Mouse (Mus musculus) 416B (cell line): ENCODE results near the gene Dohh.

Experiments
- DNase-seq: peaks from one replicate; pipeline ENCODE4 v3.0.0; 2011; ENCODE audit warnings: low read depth

Gene Dohh

DNA sequence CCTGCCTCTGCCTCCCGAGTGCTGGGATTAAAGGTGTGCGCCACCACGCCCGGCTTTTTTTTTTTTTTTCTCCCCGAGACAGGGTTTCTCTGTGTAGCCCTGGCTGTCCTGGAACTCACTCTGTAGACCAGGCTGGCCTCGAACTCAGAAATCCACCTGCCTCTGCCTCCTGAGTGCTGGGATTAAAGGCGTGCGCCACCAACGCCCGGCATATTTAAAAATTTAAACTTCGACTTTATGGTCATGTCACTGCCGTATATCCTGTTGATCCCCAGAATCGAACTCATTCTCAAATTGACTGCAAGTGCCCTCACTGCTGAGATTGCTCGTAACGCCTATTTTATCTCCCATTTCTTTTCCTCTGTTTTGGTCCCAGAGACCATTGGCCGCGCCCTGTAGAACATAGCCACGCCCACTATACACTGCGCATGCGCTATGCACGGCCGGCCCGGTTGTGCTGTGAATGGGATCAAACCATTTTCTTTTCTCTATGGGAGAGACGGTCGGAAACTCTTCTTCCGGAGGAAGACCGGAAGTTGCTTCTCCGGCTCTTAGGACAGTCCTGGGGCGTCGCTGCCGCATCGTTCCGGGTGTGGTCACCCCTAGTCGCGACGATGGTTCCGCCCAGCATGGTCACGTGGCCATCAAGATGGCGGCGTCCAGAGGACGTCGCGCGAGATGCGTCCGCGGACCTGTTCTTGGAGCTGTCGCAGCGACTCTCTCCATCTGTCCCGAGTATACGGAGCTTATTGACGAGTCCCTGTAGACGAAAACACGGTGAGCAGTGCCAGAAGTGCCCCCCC lies at the start of gene Dohh, which contains the start of gene Gm48551:
Dohh (plus strand) TSS at position 627 of the 803 bp plus-strand sequence.
Gm48551 (plus strand) TSS at position 665 of the 803 bp plus-strand sequence.
- peak; percentile 99 for DNase-seq

DNA sequence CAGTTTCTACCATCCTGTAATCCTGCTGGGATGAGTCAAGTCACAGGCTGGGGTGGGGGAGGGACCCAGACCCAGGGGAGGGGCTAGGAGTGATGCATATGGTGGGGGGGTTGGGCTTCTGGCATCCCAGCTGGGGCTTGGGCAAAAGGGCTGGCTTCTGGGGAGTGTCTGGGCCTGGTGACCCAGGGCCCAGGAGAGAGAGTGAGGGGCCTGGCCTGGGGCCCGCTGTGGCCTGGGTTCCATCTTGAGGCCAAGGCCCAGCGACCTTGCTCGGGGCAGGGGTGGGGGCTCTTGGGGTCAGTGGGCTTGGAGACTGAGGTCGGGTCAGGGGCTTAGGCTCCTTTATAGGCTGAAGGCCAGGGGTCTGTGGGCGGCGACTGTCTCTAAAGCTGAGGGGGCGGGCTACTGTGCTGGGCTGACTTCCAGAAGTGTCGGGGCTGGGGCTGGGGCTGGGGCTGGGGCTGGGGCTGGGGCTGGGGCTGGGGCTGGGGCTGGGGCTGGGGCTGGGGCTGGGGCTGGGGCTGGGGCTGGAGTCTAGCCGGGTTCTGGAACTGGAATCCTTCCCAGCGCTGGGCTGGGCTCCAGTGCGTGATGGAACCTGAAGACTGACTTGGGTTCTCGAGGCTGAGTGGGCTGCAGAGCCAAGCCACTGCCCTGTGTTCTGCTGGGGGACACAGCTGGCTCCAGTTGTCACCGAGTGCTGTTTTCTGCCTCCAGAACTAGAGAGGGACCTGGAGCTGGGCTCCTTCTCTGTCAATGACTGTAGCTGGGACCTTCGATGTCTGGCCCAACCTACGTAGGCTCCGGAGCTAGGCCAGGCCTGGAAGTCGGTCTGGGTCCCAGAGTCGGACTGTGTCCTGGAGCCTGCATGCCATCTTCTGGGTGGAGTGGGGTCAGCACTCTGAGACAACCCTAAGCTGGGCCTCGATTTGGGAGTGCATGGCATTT lies 48.6 kb upstream of the Dohh start:
- no peak for DNase-seq

DNA sequence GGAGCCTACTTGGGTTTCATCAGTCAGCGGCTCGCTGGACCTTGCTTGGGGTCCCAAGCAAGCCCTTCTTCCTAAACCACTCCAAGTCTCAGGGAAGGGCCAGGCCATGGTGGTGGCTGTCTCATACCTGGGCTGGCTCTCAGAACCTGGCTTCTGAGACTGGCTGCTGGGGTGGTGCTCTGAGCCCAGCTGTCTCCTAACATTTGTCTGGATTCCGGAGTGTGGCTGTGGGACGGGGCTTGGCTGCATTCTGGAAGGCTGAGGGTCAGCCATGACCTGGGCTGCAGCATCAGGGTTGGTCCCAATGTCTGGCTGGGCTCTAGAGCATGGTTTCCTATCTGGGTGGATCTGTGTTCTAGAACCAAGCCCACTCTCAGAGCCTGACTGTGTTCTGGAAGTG lies 47.7 kb upstream of the Dohh start:
- DNase-seq: no peak

DNA sequence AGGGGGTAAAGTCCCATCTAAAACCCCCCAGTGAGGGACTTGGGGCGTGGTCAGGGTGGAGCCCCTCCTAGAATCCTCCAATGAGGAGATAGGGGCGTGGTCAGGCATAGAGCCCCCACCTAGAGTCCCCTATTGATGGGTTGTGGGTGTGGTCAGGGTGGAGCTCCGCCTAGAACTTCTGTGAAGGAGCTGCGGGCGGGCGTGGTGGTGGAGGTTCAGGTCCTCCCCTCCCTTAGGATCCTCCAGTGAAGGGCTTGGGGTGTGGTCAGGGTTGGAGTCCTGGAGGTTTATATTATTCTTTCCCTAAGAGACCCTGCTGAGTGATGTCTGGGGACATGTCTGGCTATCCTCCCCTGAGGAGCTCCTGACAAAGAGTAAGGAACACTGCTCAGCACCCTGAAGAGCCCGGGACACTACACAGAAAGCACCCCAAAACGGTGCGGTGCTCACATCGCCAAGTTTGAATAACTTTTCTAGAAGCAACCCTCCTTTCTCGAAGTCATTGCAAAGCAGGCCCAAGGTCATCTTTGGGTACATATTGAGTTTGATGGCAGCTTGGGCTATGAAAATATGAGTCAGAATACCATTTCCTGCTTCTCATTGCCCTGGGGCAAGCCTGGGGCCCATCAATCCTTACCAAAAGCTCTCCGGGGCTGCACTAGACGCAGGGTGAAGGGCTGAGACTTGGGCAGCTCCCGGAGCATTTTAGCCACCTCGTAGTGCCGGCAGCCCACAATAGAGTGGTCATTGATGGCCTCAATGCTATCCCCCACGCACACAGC lies 43.5 kb upstream of the Dohh start:
- DNase-seq: peak; percentile 72

DNA sequence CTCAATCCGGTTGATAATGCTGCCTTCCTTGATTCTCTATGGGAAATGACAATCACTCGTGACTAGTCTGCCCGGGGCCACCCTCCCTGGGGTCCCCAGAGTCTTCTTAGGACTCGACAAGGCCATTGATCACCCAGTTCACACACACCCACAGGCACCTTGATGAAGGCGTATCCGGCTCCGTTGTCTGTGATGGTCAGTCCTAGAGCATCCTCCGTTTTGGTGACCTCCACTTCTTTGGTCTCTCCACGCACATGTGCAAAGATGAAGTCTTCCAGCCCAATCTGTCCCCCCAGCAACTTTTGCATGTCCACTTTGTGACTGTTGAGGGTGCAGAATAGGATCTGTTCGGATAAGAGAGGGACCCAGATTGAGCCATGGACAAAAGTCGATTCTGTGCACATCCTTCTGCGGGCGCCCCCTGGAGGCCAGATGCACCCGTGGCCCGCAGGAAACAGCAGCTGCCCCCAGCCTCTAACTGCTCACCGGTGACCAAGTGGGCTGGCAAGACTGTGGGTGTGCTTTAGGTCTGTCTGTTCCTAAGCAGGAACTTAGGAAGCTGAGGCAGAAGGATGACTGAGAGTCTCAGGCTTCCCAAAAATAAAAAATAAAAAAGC lies 42.8 kb upstream of the Dohh start:
- peak; percentile 74 for DNase-seq

DNA sequence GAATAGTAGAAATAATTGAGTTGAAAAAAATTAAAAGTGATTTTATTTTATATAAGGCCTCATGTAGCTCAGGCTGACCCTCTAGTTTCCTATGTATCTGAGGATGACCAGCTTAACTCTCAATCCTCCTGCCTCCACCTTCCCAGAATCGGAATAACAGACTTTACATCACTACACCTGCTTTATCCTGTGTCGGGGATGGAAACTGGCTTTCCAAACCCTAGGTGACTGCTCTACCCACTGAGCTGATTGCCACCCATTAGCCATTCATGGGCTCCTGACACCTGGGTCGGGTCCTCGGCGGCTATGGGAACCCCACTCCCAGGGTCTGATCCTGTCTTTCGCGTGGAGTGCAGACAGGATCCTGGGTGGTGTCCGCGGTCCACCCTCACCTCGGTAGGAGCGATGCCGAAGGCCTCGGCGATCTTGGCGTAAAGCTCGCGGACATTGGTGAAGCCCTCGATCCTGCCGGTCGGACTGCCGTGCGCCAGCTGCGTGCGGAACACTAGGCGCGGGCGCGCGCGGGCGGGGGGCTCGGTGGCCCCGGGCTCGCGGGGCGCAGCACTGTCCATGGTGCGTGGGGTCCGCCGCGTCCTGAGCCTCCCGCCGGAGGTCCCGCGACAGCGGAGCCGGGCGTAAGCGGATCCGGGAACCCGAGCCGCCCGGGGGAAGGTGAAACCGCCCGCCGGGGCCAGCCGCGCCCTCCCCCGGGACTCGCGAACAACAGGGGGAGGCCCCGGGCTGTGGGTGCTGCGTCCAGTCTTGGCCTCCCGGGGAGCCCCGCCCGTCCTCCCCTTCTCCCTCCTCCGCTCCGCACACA lies 41.3 kb upstream of the Dohh start, which contains the start of gene Gipc3:
Gipc3 (minus strand) TSS at position 581 of the 820 bp plus-strand sequence.
- no peak for DNase-seq

DNA sequence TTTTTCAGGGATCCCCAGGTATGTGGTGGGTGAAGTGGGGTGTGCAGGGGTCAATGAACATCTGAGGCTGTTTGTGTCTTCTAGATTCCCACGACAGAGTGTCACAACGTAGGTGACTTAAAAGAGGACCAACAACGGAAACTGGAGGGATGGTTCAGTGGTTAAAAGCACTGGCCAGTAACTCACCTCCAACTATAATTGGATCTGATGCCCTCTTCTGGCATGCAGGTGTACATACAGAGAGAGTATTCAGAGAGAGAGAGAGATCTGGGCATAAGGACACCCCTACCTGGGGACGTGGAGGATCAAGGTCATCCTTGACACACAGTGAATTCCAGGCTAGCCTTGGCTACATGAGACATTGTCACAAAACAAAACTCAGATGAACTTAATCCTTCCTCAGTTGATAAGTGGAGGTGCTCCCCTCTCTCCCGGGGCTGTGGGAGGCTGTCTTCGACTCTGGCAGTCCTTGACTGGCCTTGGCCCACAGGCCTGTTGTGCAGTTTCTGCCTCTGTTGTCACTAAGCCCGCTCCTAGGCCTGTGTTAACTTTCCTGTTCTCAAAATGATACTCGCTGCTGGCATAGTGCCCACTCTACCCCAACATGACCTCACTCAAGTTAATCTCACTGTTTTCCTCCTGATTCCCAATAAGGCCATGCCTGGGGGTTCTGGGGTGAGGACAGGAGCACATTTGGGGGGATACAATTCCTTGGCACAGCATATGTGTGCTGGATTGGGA lies 39.6 kb upstream of the Dohh start:
- peak; percentile 78 for DNase-seq

DNA sequence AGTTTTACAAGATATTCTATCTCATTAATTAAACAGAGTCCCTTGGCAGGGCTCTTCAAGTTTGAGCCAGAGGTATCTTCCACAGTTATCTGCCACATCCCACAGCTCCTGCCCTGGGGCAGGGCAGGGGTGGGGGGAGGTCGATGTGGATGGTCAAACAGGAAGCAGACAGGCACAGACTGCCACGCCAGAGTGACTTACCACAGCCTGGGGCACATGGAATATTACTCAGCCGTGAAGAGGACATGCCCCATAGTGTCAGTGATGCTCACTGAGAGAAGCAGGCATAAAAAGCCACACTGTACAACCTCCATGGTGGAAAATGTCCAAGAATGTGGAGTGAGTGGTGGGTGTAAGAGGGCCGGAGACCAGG lies 39.1 kb upstream of the Dohh start:
- no peak for DNase-seq

DNA sequence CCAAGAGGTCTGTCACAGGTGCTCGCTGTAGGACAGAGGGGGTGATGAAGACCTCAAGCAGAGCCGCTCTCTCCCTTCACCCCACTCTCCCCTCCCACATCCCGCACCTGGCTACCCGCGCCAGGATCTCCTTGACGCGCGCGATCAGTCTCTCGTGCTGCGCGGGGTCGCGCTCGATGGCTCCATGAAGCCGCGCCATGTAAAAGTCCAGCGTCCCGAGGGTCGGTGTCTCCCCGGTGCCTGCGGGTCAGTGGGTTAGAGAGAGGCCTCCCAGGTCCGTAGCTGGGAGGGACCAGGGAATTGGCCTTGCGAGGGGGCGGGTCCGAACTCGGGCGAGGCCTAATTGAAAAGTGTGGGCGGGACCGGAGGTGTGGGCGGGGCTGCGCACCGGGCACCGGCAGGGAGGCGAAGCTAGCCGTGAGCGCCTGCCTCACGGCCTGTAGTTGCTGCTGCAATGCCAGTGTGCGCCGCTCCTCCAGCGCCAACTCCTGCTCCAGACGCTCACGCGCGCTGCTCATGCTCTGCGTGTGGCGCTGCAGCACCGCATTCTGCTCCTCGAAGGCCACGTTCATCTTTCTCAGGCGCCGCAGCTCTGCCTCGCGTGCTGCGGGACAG lies 37.7 kb upstream of the Dohh start:
- DNase-seq: no peak

DNA sequence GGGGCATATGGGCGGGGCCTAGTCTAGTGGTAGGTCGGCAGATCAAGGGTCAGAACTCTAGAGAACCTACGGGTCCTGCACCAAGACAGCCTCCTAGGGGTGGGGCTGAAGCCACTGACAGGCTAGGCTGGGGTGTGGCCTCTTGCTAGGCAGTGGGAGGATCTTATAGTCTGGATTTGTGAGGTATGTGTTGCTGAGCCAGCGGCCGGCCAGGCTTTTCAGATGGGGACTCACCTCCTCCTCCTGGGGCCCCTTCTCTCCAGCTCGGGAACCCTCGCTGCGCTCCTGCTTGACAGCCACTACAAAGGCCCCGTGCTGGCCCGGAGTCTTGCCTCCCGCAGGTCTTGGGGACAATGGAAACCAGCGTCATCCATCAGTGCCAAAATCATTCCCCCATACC lies 35.1 kb upstream of the Dohh start:
- peak; percentile 82 for DNase-seq

DNA sequence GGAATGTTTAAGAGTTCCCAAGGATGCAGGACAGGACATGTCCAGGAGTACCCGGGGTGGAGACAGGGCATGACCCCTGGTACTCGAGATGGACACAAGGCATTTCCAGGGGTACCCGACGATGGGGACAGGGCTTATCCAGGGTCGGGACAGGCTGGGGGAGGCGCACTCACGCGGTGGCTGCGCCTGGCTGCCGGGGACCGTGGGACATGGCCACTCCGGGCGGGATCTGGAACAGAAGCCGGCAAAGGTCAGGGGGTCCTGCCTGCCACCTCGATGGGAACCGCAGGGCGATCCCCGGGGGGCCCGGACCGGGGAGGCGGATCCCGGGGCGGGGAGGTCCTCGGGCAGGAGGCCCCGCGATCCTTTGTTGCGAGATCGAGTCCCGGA lies 34.3 kb upstream of the Dohh start:
- no peak for DNase-seq

DNA sequence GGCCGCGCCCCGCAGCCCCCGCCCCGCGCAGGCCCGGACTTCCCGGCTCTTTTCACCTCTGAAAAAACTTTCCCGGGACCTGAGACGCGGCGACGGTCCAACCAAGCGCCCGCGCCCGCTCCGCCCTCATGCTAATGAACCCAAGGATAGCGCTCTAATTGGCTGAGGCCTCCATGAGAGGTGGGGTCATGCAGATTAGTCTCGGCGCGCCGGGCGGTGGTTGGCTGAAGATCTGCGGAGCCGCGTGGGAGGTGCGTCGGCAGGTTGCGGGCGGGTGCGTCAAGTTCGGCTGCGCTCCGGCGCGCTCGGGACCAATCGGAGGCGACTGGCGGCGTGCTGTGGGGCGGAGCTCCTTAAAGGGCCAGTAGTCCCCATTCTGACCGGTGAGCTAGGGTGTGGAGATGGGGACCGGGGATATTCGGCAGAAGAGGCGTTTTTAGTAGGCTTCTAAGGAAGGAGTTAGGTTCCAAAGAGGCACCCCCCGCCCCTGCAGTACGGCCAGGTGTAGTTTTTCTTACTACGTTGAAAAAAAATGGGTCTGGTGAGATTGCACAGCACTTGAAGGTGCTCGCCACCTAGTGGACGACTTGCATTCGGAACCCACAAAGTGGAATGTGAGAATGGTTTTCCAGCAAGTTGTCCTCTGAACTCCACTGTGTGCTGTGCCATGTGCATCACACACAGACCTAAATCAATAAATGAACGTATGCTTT lies 33.7 kb upstream of the Dohh start, which contains the start of gene Hmg20b:
Hmg20b (minus strand) TSS at position 130 of the 713 bp plus-strand sequence.
- DNase-seq: peak; percentile 99

DNA sequence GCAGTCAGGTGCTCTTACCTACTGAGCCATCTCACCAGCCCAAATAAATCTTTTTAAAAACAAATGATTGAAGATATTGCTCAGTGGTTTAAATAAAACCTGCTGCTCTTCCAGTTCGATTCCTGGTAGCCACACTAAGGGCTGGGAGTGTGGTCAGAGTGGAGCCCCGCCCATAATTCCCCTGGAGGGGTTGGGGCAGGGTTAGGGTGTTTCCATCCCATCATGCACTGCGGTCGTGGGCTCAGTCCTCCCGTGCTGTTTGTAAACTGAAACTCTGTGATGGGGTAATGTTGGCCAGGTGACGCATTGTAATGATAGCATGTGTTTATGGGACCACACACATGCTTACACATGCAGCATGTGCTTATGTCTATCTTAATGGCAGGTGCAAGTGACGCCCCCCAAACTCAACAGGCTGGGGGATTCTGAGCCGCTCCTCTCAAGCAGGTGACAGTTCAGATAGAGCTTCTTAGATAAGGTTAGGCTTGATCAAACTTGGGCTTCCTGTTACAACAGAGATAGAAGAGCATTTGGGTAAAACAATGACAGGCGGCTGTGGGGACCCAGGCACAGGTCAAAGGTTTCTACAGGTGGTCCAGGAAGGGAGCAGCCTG lies 32.4 kb upstream of the Dohh start:
- peak; percentile 85 for DNase-seq

DNA sequence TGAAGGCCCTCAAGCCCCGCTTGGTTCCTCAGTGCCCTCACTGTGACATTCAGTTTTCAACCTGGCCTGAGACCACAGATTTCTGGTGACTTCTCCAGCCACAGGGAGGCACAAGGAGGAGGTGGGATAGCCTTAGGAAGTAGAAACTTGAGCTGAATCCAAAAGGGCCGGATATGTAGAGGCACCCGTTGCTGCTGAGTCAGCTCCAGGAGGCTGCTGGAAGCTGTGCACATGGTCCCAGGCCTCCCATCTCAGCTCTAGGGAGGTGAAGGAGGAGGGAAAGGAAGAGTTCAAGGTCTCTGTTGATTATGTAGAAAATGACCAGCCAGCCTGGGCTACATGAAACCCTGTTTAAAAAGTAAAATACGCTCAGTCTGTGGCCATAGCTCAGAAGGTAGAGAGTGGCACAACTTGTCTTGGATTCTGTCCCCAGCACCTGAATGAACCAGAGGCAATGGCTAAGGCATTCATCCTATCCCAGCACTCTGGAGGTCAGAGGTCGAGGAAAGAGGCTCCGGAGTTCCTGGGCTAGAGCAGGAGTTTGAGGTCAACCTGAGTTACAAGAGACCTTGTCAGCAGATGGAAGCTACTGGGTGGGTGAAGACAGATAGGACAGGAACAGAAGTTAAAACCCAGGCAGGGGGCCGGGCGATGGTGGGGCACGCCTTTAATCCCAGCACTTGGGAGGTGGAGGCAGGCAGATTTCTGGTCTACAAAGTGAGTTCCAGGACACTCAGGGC lies 29.3 kb upstream of the Dohh start:
- DNase-seq: peak; percentile 67

DNA sequence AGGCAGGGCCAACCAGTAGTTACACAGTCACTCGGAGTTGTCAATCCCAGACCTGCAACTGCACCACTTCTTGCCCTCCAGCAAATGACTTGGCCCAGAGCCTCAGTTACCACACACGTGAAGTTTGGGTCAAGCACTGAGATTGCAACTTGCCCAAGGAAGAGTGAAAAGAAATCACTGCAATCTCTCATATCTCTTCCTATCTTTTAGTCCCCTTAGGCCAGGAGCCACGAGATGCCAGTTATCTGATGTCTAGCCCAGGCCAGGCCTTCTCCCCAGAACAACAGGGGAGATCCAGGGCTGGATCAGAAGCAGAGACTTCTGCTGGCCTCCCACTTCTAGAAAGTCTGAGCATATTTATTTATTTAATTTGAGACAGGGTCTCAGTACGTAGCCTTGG lies 28.7 kb upstream of the Dohh start:
- no peak for DNase-seq

DNA sequence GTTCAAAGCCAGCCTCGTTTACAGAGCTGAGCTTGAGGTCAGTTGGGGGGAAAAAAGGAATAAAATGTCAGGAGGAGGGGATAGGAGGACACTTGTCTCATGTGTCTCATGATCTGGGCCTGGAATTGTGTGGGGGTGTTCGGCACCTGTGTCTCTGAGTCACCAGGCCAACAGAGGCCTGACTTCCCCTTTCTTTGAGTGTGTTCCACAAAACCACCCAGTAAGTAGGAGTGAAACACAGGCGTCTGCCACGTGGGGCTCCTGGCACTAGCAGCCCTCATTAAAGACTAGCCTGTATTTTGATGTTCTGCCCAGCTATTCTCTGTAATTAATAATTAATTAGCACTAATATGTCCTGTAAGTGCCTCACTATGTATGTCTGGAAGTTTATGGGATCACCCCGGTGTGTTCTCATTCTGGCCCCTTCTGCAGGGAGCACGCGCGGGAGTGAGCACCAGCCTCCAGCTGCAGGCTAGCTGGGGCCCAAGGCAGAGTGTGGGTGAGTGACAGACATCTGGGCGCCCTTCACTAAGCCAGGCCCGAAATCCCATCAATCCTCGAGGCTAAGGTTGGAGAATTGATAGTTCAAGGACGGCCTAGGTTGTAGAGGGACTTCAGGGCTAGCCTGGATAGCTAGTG lies 27.8 kb upstream of the Dohh start:
- DNase-seq: peak; percentile 89
